Mouse (Mus musculus) heart, adult 8-10 months (tissue): Measurements from ENCODE around the gene Sphk1. TPM values are rescaled to one million over a fixed set of nuclear protein-coding genes. Genes with fewer than 3 reads are reported as not detected.

Experiments used
- DNase-seq: peaks from one replicate; pipeline ENCODE4 v3.0.0; 2022; ENCODE audit warnings: low spot score
- total RNA-seq, 4 experiments: library from RNA; stranded (reverse); gene quantifications; 2 replicates each; pipeline ENCODE4 v1.2.4; 2022

Sphk1 gene
- total RNA-seq, 4 experiments from 2014 or later = 0.57 to 1.3 (median 0.98) TPM

GRCm38 (mm10) chr11:116506151-116506875 is 24.4 kb upstream of the Sphk1 start:
- DNase-seq = no peak

- no peak for DNase-seq
Observed at GRCm38 (mm10) chr11:116508689-116509088, 22.0 kb upstream of the Sphk1 start.

- DNase-seq = no peak
Observed at GRCm38 (mm10) chr11:116511301-116511868, 19.3 kb upstream of the Sphk1 start.

- no peak for DNase-seq
Observed at GRCm38 (mm10) chr11:116512154-116512553, 18.6 kb upstream of the Sphk1 start.

- no peak for DNase-seq
Observed at GRCm38 (mm10) chr11:116512987-116513386, 17.7 kb upstream of the Sphk1 start.

GRCm38 (mm10) chr11:116513531-116514038 is 17.1 kb upstream of the Sphk1 start:
- no peak for DNase-seq

GRCm38 (mm10) chr11:116515330-116516020 is 15.2 kb upstream of the Sphk1 start:
- no peak for DNase-seq

GRCm38 (mm10) chr11:116518482-116518881 is 12.2 kb upstream of the Sphk1 start:
- peak; percentile 46 for DNase-seq

- no peak for DNase-seq
Observed at GRCm38 (mm10) chr11:116521143-116521542, 9.6 kb upstream of the Sphk1 start.

- no peak for DNase-seq
Observed at GRCm38 (mm10) chr11:116522046-116522445, 8.7 kb upstream of the Sphk1 start.

- DNase-seq = peak; percentile 63
Observed at GRCm38 (mm10) chr11:116522886-116523698, 7.6 kb upstream of the Sphk1 start.

GRCm38 (mm10) chr11:116523699-116524189 is 7.0 kb upstream of the Sphk1 start:
- DNase-seq = peak; percentile 67

GRCm38 (mm10) chr11:116528636-116529320 is 1.9 kb upstream of the Sphk1 start:
- DNase-seq = no peak

- no peak for DNase-seq
Observed at GRCm38 (mm10) chr11:116531371-116532191, 856 bp downstream of the Sphk1 start.

- DNase-seq = peak; percentile 22
Observed at GRCm38 (mm10) chr11:116532262-116532809, 1.6 kb downstream of the Sphk1 start.

- peak; percentile 66 for DNase-seq
Observed at GRCm38 (mm10) chr11:116532810-116533338, 2.1 kb downstream of the Sphk1 start.

- DNase-seq = peak; percentile 25
Observed at GRCm38 (mm10) chr11:116533341-116534153, 2.8 kb downstream of the Sphk1 start.

- peak; percentile 82 for DNase-seq
Observed at GRCm38 (mm10) chr11:116534154-116534865, 3.6 kb downstream of the Sphk1 start.
